Mouse (Mus musculus): Measurements from ENCODE around the gene Tank. TPM values are rescaled to one million over a fixed set of nuclear protein-coding genes. Genes with fewer than 3 reads are reported as not detected.

The Tank gene
- polyA plus RNA-seq, 1 experiment from 2014 or later: 36.0 TPM

GRCm38 (mm10) chr2:61576928-61577695 lies 1.3 kb upstream of the Tank start:
- ATAC-seq (ENCODE audit: insufficient read depth, low FRiP score): no peak
- Histone ChIP-seq H3K27me3 (ENCODE audit: control insufficient read depth, insufficient read depth, low read length) (no peaks in the 10 kb centered on the region), H3K36me3 (ENCODE audit: control insufficient read depth, insufficient read depth, low read length) (no peaks in the 10 kb centered on the region), H3K4me3 (replicated peaks; ENCODE audit: low read length) (no peak overlapping the region), H3K9me3 (replicated peaks; ENCODE audit: control insufficient read depth, low read length) (no peaks in the 10 kb centered on the region), H3K4me1 (ENCODE audit: control insufficient read depth, insufficient read depth, low read length) (0 out of 2 replicates have a peak, but pooled peaks cover 2% of the 10 kb centered on the region), H3K27ac (ENCODE audit: low read length) (no peak overlapping the region), H3K4me2 (ENCODE audit: low read depth, low read length) (peak overlapping the region; percentile 9; the same call in 1 of the 2 replicates), H3K9ac (ENCODE audit: low read length) (no peak overlapping the region)
- 59% methylated on average over 17 of the region's 17 CpGs for WGBS

- H3K27me3 ChIP-seq (ENCODE audit: control insufficient read depth, insufficient read depth, low read length): no peaks in the 10 kb centered on the region
- H3K4me1 ChIP-seq (ENCODE audit: control insufficient read depth, insufficient read depth, low read length): 0 out of 2 replicates have a peak, but pooled peaks cover 2% of the 10 kb centered on the region
- H3K4me2 ChIP-seq (ENCODE audit: low read depth, low read length): no peak overlapping the region
- H3K9ac ChIP-seq (ENCODE audit: low read length): no peak overlapping the region
- no peaks in the 10 kb centered on the region for H3K36me3 ChIP-seq (ENCODE audit: control insufficient read depth, insufficient read depth, low read length)
- 66% methylated on average over 7 of the region's 7 CpGs for WGBS
- ATAC-seq (ENCODE audit: insufficient read depth, low FRiP score): no peak
- no peak overlapping the region for H3K27ac ChIP-seq (ENCODE audit: low read length)
- no peak overlapping the region for H3K4me3 ChIP-seq (replicated peaks; ENCODE audit: low read length)
- H3K9me3 ChIP-seq (replicated peaks; ENCODE audit: control insufficient read depth, low read length): no peaks in the 10 kb centered on the region
Measured at GRCm38 (mm10) chr2:61577696-61578062, 706 bp upstream of the Tank start.

- Histone ChIP-seq H3K36me3 (ENCODE audit: control insufficient read depth, insufficient read depth, low read length) (no peaks in the 10 kb centered on the region), H3K4me1 (ENCODE audit: control insufficient read depth, insufficient read depth, low read length) (0 out of 2 replicates have a peak, but pooled peaks cover 2% of the 10 kb centered on the region), H3K4me3 (replicated peaks; ENCODE audit: low read length) (no peak overlapping the region), H3K27ac (ENCODE audit: low read length) (no peak overlapping the region), H3K9me3 (replicated peaks; ENCODE audit: control insufficient read depth, low read length) (no peaks in the 10 kb centered on the region), H3K27me3 (ENCODE audit: control insufficient read depth, insufficient read depth, low read length) (no peaks in the 10 kb centered on the region), H3K9ac (ENCODE audit: low read length) (no peak overlapping the region), H3K4me2 (ENCODE audit: low read depth, low read length) (no peak overlapping the region)
- no peak for ATAC-seq (ENCODE audit: insufficient read depth, low FRiP score)
- 42% methylated on average over 3 of the region's 3 CpGs for WGBS
Measured at GRCm38 (mm10) chr2:61579501-61579990, 1.2 kb downstream of the Tank start.

- H3K36me3 ChIP-seq (ENCODE audit: control insufficient read depth, insufficient read depth, low read length): no peaks in the 10 kb centered on the region
- no peak overlapping the region for H3K9ac ChIP-seq (ENCODE audit: low read length)
- H3K9me3 ChIP-seq (replicated peaks; ENCODE audit: control insufficient read depth, low read length): no peaks in the 10 kb centered on the region
- ATAC-seq (ENCODE audit: insufficient read depth, low FRiP score): no peak
- no peak overlapping the region for H3K27ac ChIP-seq (ENCODE audit: low read length)
- no peaks in the 10 kb centered on the region for H3K27me3 ChIP-seq (ENCODE audit: control insufficient read depth, insufficient read depth, low read length)
- 0 out of 2 replicates have a peak, but pooled peaks cover 2% of the 10 kb centered on the region for H3K4me1 ChIP-seq (ENCODE audit: control insufficient read depth, insufficient read depth, low read length)
- H3K4me2 ChIP-seq (ENCODE audit: low read depth, low read length): no peak overlapping the region
- no peak overlapping the region for H3K4me3 ChIP-seq (replicated peaks; ENCODE audit: low read length)
- 76% methylated on average over 3 of the region's 3 CpGs for WGBS
Measured at GRCm38 (mm10) chr2:61580091-61580490, 1.7 kb downstream of the Tank start.

GRCm38 (mm10) chr2:61580555-61581080 lies 2.2 kb downstream of the Tank start:
- Histone ChIP-seq H3K9me3 (replicated peaks; ENCODE audit: control insufficient read depth, low read length) (no peaks in the 10 kb centered on the region), H3K36me3 (ENCODE audit: control insufficient read depth, insufficient read depth, low read length) (no peaks in the 10 kb centered on the region), H3K27ac (ENCODE audit: low read length) (no peak overlapping the region), H3K4me2 (ENCODE audit: low read depth, low read length) (no peak overlapping the region), H3K27me3 (ENCODE audit: control insufficient read depth, insufficient read depth, low read length) (no peaks in the 10 kb centered on the region), H3K4me3 (replicated peaks; ENCODE audit: low read length) (no peak overlapping the region), H3K9ac (ENCODE audit: low read length) (no peak overlapping the region), H3K4me1 (ENCODE audit: control insufficient read depth, insufficient read depth, low read length) (0 out of 2 replicates have a peak, but pooled peaks cover 2% of the 10 kb centered on the region)
- no peak for ATAC-seq (ENCODE audit: insufficient read depth, low FRiP score)
- 62% methylated on average over 10 of the region's 10 CpGs for WGBS

GRCm38 (mm10) chr2:61582578-61583315 lies 4.4 kb downstream of the Tank start:
- H3K4me3 ChIP-seq (replicated peaks; ENCODE audit: low read length): no peak overlapping the region
- no peak overlapping the region for H3K27ac ChIP-seq (ENCODE audit: low read length)
- no peaks in the 10 kb centered on the region for H3K36me3 ChIP-seq (ENCODE audit: control insufficient read depth, insufficient read depth, low read length)
- no peak for ATAC-seq (ENCODE audit: insufficient read depth, low FRiP score)
- no peaks in the 10 kb centered on the region for H3K4me1 ChIP-seq (ENCODE audit: control insufficient read depth, insufficient read depth, low read length)
- H3K4me2 ChIP-seq (ENCODE audit: low read depth, low read length): no peak overlapping the region
- 90% methylated on average over 5 of the region's 5 CpGs for WGBS
- H3K9me3 ChIP-seq (replicated peaks; ENCODE audit: control insufficient read depth, low read length): no peaks in the 10 kb centered on the region
- H3K27me3 ChIP-seq (ENCODE audit: control insufficient read depth, insufficient read depth, low read length): no peaks in the 10 kb centered on the region
- no peak overlapping the region for H3K9ac ChIP-seq (ENCODE audit: low read length)

- no peaks in the 10 kb centered on the region for H3K36me3 ChIP-seq (ENCODE audit: control insufficient read depth, insufficient read depth, low read length)
- no peaks in the 10 kb centered on the region for H3K27me3 ChIP-seq (ENCODE audit: control insufficient read depth, insufficient read depth, low read length)
- no peaks in the 10 kb centered on the region for H3K9me3 ChIP-seq (replicated peaks; ENCODE audit: control insufficient read depth, low read length)
- 50% methylated on average over 1 of the region's 1 CpGs for WGBS
- no peak overlapping the region for H3K27ac ChIP-seq (ENCODE audit: low read length)
- H3K4me2 ChIP-seq (ENCODE audit: low read depth, low read length): no peak overlapping the region
- H3K4me1 ChIP-seq (ENCODE audit: control insufficient read depth, insufficient read depth, low read length): no peaks in the 10 kb centered on the region
- no peak for ATAC-seq (ENCODE audit: insufficient read depth, low FRiP score)
- no peak overlapping the region for H3K9ac ChIP-seq (ENCODE audit: low read length)
- H3K4me3 ChIP-seq (replicated peaks; ENCODE audit: low read length): no peak overlapping the region
Measured at GRCm38 (mm10) chr2:61585447-61585846, 7.1 kb downstream of the Tank start.

- H3K9ac ChIP-seq (ENCODE audit: low read length): no peak overlapping the region
- H3K27me3 ChIP-seq (ENCODE audit: control insufficient read depth, insufficient read depth, low read length): no peaks in the 10 kb centered on the region
- H3K27ac ChIP-seq (ENCODE audit: low read length): no peak overlapping the region
- ATAC-seq (ENCODE audit: insufficient read depth, low FRiP score): no peak
- no peaks in the 10 kb centered on the region for H3K9me3 ChIP-seq (replicated peaks; ENCODE audit: control insufficient read depth, low read length)
- H3K4me2 ChIP-seq (ENCODE audit: low read depth, low read length): no peak overlapping the region
- no peaks in the 10 kb centered on the region for H3K4me1 ChIP-seq (ENCODE audit: control insufficient read depth, insufficient read depth, low read length)
- 93% methylated on average over 3 of the region's 3 CpGs for WGBS
- H3K4me3 ChIP-seq (replicated peaks; ENCODE audit: low read length): no peak overlapping the region
- H3K36me3 ChIP-seq (ENCODE audit: control insufficient read depth, insufficient read depth, low read length): no peaks in the 10 kb centered on the region
Measured at GRCm38 (mm10) chr2:61586166-61586565, 7.8 kb downstream of the Tank start.

- H3K4me3 ChIP-seq (replicated peaks; ENCODE audit: low read length): no peak overlapping the region
- ATAC-seq (ENCODE audit: insufficient read depth, low FRiP score): no peak
- H3K4me1 ChIP-seq (ENCODE audit: control insufficient read depth, insufficient read depth, low read length): peaks cover 5% of the 10 kb centered on the region; the same call in 1 of the 2 replicates
- no peak overlapping the region for H3K27ac ChIP-seq (ENCODE audit: low read length)
- H3K9ac ChIP-seq (ENCODE audit: low read length): no peak overlapping the region
- H3K9me3 ChIP-seq (replicated peaks; ENCODE audit: control insufficient read depth, low read length): no peaks in the 10 kb centered on the region
- no peak overlapping the region for H3K4me2 ChIP-seq (ENCODE audit: low read depth, low read length)
- WGBS: 87% methylated on average over 2 of the region's 2 CpGs
- no peaks in the 10 kb centered on the region for H3K36me3 ChIP-seq (ENCODE audit: control insufficient read depth, insufficient read depth, low read length)
- H3K27me3 ChIP-seq (ENCODE audit: control insufficient read depth, insufficient read depth, low read length): no peaks in the 10 kb centered on the region
Measured at GRCm38 (mm10) chr2:61590751-61591150, 12.4 kb downstream of the Tank start.

All from stomach, embryonic 16.5 days (tissue).